ENCODE assay signal across 24 mouse cellular contexts in the genomic region with DNA sequence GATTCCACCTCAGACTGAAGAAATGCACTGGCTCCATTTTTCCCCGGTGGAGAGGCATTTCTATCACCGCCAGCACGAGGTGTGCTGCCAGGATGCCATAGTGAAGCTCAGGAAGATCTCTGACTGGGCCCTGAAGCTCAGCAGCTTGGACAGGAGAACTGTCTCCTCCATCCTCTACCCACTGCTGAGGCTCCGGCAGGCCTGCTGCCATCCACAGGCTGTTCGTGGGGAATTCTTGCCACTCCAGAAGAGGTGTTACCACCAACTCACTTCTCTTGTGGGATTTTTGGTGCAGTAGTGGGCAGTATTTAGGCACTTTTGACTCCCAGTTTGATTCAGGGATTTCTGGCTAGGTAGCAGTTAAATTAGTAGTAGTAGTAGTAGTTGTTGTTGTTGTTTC. TPM values are rescaled to one million over a fixed set of nuclear protein-coding genes. Genes with fewer than 3 reads are reported as not detected.
DNase-seq lines count a peak whose midpoint lies in the region; ATAC-seq lines count a peak whose summit lies in the region.
"Had no signal": no experiment of that assay in that cellular context is flagged by ENCODE, and none has a peak within 500 bp of the region (broad histone marks: within the 10 kb centered on the region; RNA-seq: fewer than 3 reads in every experiment).

No protein-coding gene starts in this region.

- no peaks in the 10 kb centered on the region for H3K4me1 ChIP-seq in heart, embryonic 10.5 days
- H3K4me1 ChIP-seq: embryonic facial prominence, embryonic 10.5 days; embryonic facial prominence, embryonic 12.5 days; forebrain, embryonic 13.5 days; forebrain, embryonic 15.5 days had no signal

- H3K27ac ChIP-seq in heart, embryonic 10.5 days: 0 out of 2 replicates have a peak overlapping the region, but pooled peaks have one; percentile 10
- H3K27ac ChIP-seq: embryonic facial prominence, embryonic 10.5 days; embryonic facial prominence, embryonic 12.5 days; forebrain, embryonic 13.5 days; forebrain, embryonic 15.5 days had no signal

- peak; percentile 89 for ATAC-seq in frontal cortex, adult (ENCODE audit: low TSS enrichment)
- ATAC-seq: activated CD4-positive, CD25-positive, alpha-beta regulatory T cell, adult 4 months; CD4-positive, CD25-positive, alpha-beta regulatory T cell, adult 4 months; forebrain, embryonic 13.5 days; forebrain, embryonic 15.5 days; forebrain, postnatal 0 days; Patski had no signal

- WGBS in heart, embryonic 10.5 days: 85% methylated on average over 5 of the region's 5 CpGs

- H3K36me3 ChIP-seq in heart, embryonic 10.5 days: peaks cover 84% of the 10 kb centered on the region

- no peaks in the 10 kb centered on the region for H3K27me3 ChIP-seq in heart, embryonic 10.5 days (ENCODE audit: insufficient read depth, poor library complexity, severe bottlenecking)
- H3K27me3 ChIP-seq: CH12.LX; embryonic facial prominence, embryonic 12.5 days; forebrain, embryonic 13.5 days; forebrain, embryonic 15.5 days; Patski had no signal

- DNase-seq in frontal cortex, postnatal 14 days (ENCODE audit: low spot score in 2 of 2): no peak
- no peak for DNase-seq in heart, embryonic 10.5 days (ENCODE audit: low spot score)
- no peak for DNase-seq in heart, postnatal 25 days (ENCODE audit: low spot score)
- DNase-seq in brain, adult 2 months (ENCODE audit: low read depth, low spot score): peak; percentile 54
- DNase-seq: adrenal gland, adult 8-10 months; adrenal gland, postnatal 14 days; adrenal gland, postnatal 36 days; B cell, adult 2 months; cerebellum, adult 11 months; cerebellum, adult 8-10 months; cerebellum, adult 9-11 months; cerebellum, postnatal 14 days; cerebellum, postnatal 36 days; forebrain, postnatal 0 days had no signal

- H3K4me3 ChIP-seq in heart, embryonic 10.5 days: no peak overlapping the region
- H3K4me3 ChIP-seq: embryonic facial prominence, embryonic 10.5 days; embryonic facial prominence, embryonic 12.5 days; forebrain, embryonic 13.5 days; forebrain, embryonic 15.5 days had no signal

- intact Hi-C loops in heart, postnatal 25 days (cut with DNase I): no loop called here

- H3K9me3 ChIP-seq in heart, embryonic 10.5 days: no peaks in the 10 kb centered on the region
- H3K9me3 ChIP-seq: embryonic facial prominence, embryonic 10.5 days; embryonic facial prominence, embryonic 12.5 days; forebrain, embryonic 13.5 days; forebrain, embryonic 15.5 days; G1E had no signal

RNA-seq across cellular contexts. Expression of gene Shprh, which starts 21.0 kb away (rescaled TPM):
- 14.3 and 15.0 TPM in 2 replicates for polyA plus RNA-seq in heart, embryonic 10.5 days (2016; fragmentation: Nextera tagmentation; extraction: Ambion mirVana)
- total RNA-seq in heart, postnatal 25 days (2021): 10 to 100 TPM; 11.8 to 13.0 TPM
